Mouse (Mus musculus): ENCODE measurements around the gene Efna5. TPM values are rescaled to one million over a fixed set of nuclear protein-coding genes. Genes with fewer than 3 reads are reported as not detected.

Efna5 gene
- polyA plus RNA-seq, 1 experiment, result 2.8 TPM

DNA sequence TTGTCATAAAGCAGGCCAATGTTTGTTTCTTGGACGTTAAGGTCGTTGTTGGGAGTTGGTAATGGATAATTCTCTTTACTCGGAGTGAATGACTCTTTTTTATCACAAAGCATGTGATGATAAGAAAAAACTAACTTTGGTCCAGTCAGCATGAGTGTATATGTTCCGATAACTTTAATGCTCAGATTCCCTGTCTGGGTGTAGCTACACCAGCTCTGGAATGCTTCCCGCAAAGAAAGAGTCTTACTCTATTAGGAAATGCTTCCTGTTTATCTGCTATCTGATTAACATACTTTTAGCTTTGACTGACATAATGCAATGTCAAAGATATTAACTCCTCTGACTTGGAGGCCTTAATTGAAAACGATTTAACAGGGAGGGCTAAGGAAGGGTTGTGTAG, 204.7 kb downstream of the Efna5 start:
- Histone ChIP-seq H3K36me3 (ENCODE audit: control insufficient read depth, insufficient read depth) (no peaks in the 10 kb centered on the region), H3K4me2 (ENCODE audit: low read depth) (peak overlapping the region; percentile 36), H3K27me3 (ENCODE audit: control insufficient read depth, insufficient read depth, insufficient read length) (no peaks in the 10 kb centered on the region), H3K79me2 (ENCODE audit: control insufficient read depth, insufficient read depth) (peaks cover 4% of the 10 kb centered on the region), H3ac (ENCODE audit: control insufficient read depth, insufficient read length) (no peak overlapping the region), H3K4me3 (no peak overlapping the region)
- TF ChIP-seq POLR2AphosphoS2 (IDR thresholded peaks at IDR 0.05; ENCODE audit: insufficient read length, low read depth) (no peak), POLR2A (IDR thresholded peaks at IDR 0.05; ENCODE audit: insufficient read length, low read depth) (no peak), SRF (IDR thresholded peaks at IDR 0.05; ENCODE audit: control insufficient read depth, insufficient read length, low read depth) (no peak), TCF12 (IDR thresholded peaks at IDR 0.05; ENCODE audit: insufficient read depth, poor library complexity, severe bottlenecking) (no peak), MYOG (IDR thresholded peaks at IDR 0.05; ENCODE audit: control insufficient read depth in 1 of 3, insufficient read depth in 1 of 3, insufficient read length in 2 of 3, low read depth in 2 of 3) (no peak), MAX (IDR thresholded peaks at IDR 0.05; ENCODE audit: low read depth) (no peak), E2F4 (IDR thresholded peaks at IDR 0.05; ENCODE audit: insufficient read depth) (no peak), MYOD1 (IDR thresholded peaks at IDR 0.05; ENCODE audit: control insufficient read depth in 1 of 3, insufficient read length in 2 of 3, low read depth in 2 of 3) (no peak), CEBPB (IDR thresholded peaks at IDR 0.05; ENCODE audit: insufficient read depth, poor library complexity, severe bottlenecking) (no peak), REST (IDR thresholded peaks at IDR 0.05; ENCODE audit: insufficient read depth, insufficient read length) (no peak)

DNA sequence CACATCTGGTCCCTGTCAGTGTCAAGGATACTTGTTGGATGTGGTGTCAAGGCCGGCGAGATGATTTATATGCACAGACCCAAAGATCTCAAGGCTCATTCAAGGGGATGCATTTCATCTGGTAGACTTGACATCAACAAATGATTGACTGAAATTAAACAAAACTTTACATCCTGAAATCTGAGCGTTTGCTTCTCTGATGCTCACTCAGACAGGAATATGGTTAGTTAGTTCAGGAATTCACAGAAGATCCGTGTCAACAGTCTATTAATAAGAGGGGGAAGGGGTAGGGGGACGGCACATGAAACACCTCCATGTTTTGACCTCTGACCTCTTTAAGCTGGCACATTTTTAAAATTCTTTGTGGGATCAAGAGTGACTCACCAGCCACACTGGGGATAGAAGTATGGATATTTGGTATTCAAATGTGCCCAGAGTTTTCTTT, 205.3 kb downstream of the Efna5 start:
- TF ChIP-seq SRF (IDR thresholded peaks at IDR 0.05; ENCODE audit: control insufficient read depth, insufficient read length, low read depth) (no peak), REST (IDR thresholded peaks at IDR 0.05; ENCODE audit: insufficient read depth, insufficient read length) (no peak), CEBPB (IDR thresholded peaks at IDR 0.05; ENCODE audit: insufficient read depth, poor library complexity, severe bottlenecking) (no peak), POLR2AphosphoS2 (IDR thresholded peaks at IDR 0.05; ENCODE audit: insufficient read length, low read depth) (no peak)
- no peaks in the 10 kb centered on the region for H3K27me3 ChIP-seq (ENCODE audit: control insufficient read depth, insufficient read depth, insufficient read length)

DNA sequence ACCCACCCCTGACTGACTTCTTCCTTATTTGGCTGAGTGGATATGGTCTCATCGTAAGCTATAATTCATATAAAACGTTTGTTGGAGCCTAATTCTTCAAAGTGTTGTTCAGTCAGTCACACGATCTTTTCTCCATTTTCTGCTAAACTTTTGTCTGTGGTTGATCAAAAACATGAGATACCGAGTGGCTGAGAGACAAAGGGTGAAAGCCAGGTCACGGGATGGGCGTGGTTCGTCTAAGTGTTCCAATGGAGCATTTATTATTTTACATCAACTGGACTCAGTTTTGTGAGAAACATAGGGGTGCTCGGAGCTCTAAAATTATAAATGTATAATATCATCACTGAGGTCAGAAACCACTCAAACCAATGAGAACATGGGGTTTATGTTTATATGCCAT, 209.0 kb downstream of the Efna5 start:
- no peak overlapping the region for H3K4me2 ChIP-seq (ENCODE audit: low read depth)
- H3ac ChIP-seq (ENCODE audit: control insufficient read depth, insufficient read length), result no peak overlapping the region
- TF ChIP-seq E2F4 (IDR thresholded peaks at IDR 0.05; ENCODE audit: insufficient read depth) (no peak), CEBPB (IDR thresholded peaks at IDR 0.05; ENCODE audit: insufficient read depth, poor library complexity, severe bottlenecking) (no peak), MYOD1 (IDR thresholded peaks at IDR 0.05; ENCODE audit: control insufficient read depth in 1 of 3, insufficient read length in 2 of 3, low read depth in 2 of 3) (no peak), USF1 (IDR thresholded peaks at IDR 0.05; ENCODE audit: low read depth) (no peak), MAX (IDR thresholded peaks at IDR 0.05; ENCODE audit: low read depth) (no peak), POLR2AphosphoS2 (IDR thresholded peaks at IDR 0.05; ENCODE audit: insufficient read length, low read depth) (no peak)
- no peaks in the 10 kb centered on the region for H3K79me2 ChIP-seq (ENCODE audit: control insufficient read depth, insufficient read depth)
- no peaks in the 10 kb centered on the region for H3K27me3 ChIP-seq (ENCODE audit: control insufficient read depth, insufficient read depth, insufficient read length)
- no peaks in the 10 kb centered on the region for H3K36me3 ChIP-seq (ENCODE audit: control insufficient read depth, insufficient read depth)
- no peak overlapping the region for H3K4me3 ChIP-seq

More for the DNA sequence above, 205.3 kb downstream of the Efna5 start:
- Histone ChIP-seq H3K4me3 (no peak overlapping the region), H3ac (ENCODE audit: control insufficient read depth, insufficient read length) (no peak overlapping the region), H3K79me2 (ENCODE audit: control insufficient read depth, insufficient read depth) (peaks cover 4% of the 10 kb centered on the region), H3K4me2 (ENCODE audit: low read depth) (peak overlapping the region; percentile 36), H3K36me3 (ENCODE audit: control insufficient read depth, insufficient read depth) (no peaks in the 10 kb centered on the region)

DNA sequence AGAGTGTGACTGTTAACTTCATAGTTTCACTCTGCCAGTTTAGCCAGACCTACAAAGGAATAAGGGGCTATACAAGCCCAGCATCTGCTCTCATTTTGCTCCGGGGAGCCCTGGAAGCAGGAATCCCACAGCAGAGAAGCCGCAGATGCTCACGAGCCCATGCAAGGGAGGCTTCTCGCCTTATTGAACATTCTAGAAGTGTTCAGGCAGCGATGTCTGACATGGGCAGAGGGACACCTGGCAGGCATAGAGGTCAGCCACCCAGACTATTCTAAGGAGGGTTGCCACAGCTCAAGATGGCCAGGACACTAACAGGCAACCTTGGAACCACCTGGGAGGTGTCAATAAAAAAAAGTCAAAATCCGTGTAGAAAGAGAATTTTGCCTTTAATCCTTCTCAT, 214.4 kb downstream of the Efna5 start:
- Histone ChIP-seq H3K27me3 (ENCODE audit: control insufficient read depth, insufficient read depth, insufficient read length) (no peaks in the 10 kb centered on the region), H3K79me2 (ENCODE audit: control insufficient read depth, insufficient read depth) (no peaks in the 10 kb centered on the region), H3K4me3 (no peak overlapping the region), H3K36me3 (ENCODE audit: control insufficient read depth, insufficient read depth) (no peaks in the 10 kb centered on the region), H3ac (ENCODE audit: control insufficient read depth, insufficient read length) (no peak overlapping the region), H3K4me2 (ENCODE audit: low read depth) (no peak overlapping the region)
- no peak for TF ChIP-seq REST (IDR thresholded peaks at IDR 0.05; ENCODE audit: insufficient read depth, insufficient read length)
- no peak for TF ChIP-seq MYOD1 (IDR thresholded peaks at IDR 0.05; ENCODE audit: control insufficient read depth in 1 of 3, insufficient read length in 2 of 3, low read depth in 2 of 3)
- no peak for TF ChIP-seq USF1 (IDR thresholded peaks at IDR 0.05; ENCODE audit: low read depth)
- TF ChIP-seq TCF3 (IDR thresholded peaks at IDR 0.05; ENCODE audit: insufficient read length, low read depth), result no peak
- no peak for TF ChIP-seq MYOG (IDR thresholded peaks at IDR 0.05; ENCODE audit: control insufficient read depth in 1 of 3, insufficient read depth in 1 of 3, insufficient read length in 2 of 3, low read depth in 2 of 3)
- TF ChIP-seq POLR2AphosphoS2 (IDR thresholded peaks at IDR 0.05; ENCODE audit: insufficient read length, low read depth), result no peak
- no peak for TF ChIP-seq CEBPB (IDR thresholded peaks at IDR 0.05; ENCODE audit: insufficient read depth, poor library complexity, severe bottlenecking)

DNA sequence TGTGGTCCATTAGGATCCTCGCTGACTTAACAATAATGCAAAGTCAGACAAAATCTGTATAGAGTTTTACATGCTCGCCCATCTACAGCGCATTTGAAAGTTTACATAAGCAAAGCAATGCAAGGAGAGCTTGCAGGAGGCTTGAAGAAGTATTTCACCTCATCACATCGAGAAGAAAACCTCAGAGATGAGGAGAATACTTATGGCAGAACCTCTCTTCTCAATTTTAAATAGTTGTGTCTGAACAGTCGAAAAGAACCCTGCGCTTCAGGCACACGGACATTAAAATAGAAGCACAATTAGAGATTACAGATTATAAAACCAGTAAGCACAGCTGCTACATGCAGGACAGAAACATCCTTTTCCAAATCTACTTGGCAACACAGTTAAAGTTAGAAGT, 215.3 kb downstream of the Efna5 start:
- TF ChIP-seq POLR2A (IDR thresholded peaks at IDR 0.05; ENCODE audit: insufficient read length, low read depth) (no peak), E2F4 (IDR thresholded peaks at IDR 0.05; ENCODE audit: insufficient read depth) (no peak), TCF12 (IDR thresholded peaks at IDR 0.05; ENCODE audit: insufficient read depth, poor library complexity, severe bottlenecking) (no peak)
- Histone ChIP-seq H3K4me2 (ENCODE audit: low read depth) (no peak overlapping the region), H3K79me2 (ENCODE audit: control insufficient read depth, insufficient read depth) (no peaks in the 10 kb centered on the region), H3K27me3 (ENCODE audit: control insufficient read depth, insufficient read depth, insufficient read length) (no peaks in the 10 kb centered on the region), H3K4me3 (no peak overlapping the region), H3K36me3 (ENCODE audit: control insufficient read depth, insufficient read depth) (no peaks in the 10 kb centered on the region), H3ac (ENCODE audit: control insufficient read depth, insufficient read length) (no peak overlapping the region)
